Mouse (Mus musculus) kidney, postnatal 25 days (tissue): ENCODE measurements around the gene Fam178b.
"Not testable (repeated sequence)": the region's sequence is repeated elsewhere in the genome, so short reads cannot be mapped to it uniquely, and the experiment has no call there.

ENCODE experiments used
- DNase-seq, 2 experiments: peaks; one replicate each; pipeline ENCODE4 v3.0.0; 2021; ENCODE audit warnings: mixed read lengths in 2 of 2

The Fam178b gene

DNA sequence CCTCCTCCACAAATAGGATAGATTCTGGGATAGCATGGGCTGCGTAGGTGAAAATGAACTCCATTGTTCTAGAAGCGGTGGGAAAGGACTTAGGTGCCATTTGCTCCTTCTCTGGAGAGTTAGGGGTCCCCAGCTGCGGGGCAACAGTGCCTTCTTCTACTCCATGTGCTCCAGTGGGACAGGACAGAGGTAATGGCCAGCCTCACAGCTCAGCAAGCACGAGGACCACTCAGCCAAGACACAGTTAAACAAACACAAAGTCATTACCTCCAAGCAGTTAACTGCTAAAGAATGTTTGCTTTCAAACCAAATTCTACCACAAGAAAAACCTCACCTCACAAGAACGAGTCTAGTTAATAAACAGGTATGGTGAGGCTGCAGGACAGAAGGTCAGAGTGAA, 57.5 kb downstream of the Fam178b start:
- DNase-seq: no peak

DNA sequence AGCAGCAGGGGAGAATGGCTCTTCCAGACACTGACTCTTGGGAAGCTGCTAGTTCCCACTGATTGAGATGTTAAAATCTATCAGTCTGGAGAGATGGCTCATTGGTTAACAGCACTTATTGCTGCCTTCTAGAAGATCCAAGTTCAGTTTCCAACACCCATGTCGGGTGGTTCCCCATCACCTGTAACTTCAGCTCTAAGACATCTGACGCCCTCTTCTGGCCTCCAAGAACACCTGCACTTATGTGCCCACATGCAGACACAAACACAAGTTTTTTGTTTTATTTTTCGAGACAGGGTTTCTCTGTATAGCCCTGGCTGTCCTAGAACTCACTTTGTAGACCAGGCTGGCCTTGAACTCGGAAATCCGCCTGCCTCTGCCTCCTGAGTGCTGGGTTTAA, 67.0 kb downstream of the Fam178b start:
- not testable (repeated sequence) for DNase-seq

DNA sequence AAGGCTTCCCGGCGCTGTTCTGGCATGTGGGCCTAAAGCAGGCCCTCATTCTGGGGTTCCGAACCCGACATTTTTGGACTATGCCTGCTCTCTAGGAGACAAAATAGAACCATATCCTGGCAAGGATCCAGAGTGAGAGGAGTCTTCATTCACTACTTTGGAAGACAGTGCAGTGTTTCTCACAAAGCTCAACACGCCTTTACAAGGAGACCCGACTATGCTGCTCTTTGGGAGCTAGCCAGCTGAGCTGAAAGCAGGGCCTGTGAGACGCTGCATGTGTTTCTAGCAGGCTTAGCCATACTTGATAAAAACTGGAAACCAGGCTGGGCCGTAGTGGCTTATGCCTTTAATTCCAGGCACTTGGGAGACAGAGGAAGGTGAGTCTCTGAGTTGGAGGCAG, 67.8 kb downstream of the Fam178b start:
- no peak for DNase-seq

DNA sequence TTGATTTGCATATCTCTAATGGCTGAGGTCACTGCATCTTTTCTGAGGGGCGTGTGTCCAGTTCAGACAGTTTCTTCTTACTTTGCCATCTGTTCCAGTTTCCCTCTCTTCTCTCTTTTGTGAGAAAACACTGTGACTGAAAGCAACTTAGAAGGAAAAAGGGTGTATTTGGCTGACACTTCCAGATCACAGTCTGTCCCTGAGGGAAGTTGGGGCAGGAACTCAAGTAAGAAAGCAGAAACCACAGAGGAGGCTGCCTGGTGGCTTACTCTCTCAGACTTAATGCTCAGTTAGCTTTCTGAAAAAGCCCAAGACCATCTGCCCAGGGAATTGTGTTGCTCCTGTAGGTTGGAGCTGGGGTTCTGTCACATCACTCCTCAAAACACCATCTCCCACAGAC, 68.4 kb downstream of the Fam178b start:
- DNase-seq: no peak

DNA sequence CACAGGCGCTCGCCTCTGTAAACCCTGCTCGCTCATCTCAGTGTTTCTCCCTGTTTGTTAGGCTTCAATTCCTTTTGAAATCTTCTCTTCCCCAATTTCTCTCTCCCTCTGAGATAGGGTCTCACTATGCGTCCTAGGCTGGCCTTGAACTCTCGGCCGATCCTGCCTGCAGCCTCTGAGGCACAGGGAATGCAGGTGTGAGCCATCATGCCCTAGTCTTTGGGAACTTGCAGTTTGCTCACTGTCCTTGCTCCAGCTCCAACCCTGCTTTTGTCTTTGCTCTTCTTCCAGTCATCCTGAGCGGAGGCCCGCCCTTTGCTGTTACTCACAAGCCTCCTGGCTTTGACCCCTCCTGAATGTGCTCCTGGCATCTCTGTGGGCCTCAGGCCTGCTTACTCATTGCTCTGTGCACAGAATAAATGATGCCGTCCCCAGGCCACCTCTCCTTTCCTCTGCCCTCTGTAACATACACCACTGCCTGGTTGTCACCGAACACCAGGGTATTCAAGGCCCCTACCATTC, 69.5 kb downstream of the Fam178b start:
- no peak for DNase-seq

DNA sequence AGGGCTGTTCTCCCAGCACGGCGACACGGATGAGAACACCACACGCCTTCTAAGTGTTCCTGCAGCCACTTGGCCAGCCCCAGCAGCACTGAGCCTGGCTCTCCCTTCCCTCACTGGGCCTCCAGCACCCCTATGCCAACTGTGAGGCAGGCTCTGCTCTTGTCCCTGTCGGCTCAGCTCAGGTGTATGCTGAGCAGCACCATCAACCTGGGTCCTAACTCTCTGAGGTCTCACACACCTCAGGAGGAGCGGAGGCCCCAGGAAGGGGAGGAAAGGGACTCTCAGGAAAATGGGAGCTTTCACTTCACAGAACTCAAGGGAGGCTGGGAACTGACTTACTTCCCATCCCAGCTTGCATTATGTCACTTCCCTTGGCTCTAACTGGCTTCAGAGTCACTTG, 70.6 kb downstream of the Fam178b start:
- DNase-seq: no peak

DNA sequence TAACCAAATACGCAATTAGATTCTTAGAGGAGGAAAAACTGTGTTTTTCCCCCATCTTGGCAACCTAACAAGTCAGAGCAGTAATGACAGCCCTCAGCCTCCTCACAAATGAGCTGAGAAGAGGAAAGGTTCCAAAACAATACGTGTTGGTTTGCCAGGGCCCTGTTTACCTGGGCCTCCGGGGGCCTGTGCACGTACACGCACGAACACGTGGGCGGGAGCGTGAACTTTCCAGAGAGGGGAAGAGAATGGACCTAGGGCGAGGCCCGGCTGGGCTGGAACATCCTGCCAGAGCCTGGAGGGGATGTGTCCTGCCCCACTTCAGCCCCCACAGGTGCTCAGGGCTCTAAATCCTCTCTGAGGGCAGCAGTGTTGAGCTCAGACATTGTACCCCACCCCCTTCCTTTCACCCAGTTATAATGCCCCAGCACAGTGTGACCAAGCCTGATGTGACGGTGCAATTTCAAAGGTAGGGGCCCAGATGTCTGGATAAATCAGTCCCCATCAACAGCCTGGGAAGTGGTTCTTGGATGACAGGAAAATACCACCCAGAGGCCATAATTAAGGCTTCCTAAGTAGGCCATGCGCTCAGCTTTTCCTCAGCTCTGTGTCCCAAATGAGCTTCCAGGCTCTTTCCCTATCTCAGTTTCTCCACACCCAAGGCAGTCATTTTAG, 71.4 kb downstream of the Fam178b start:
- peak in 1 of 2 experiments; percentile 43 for DNase-seq

DNA sequence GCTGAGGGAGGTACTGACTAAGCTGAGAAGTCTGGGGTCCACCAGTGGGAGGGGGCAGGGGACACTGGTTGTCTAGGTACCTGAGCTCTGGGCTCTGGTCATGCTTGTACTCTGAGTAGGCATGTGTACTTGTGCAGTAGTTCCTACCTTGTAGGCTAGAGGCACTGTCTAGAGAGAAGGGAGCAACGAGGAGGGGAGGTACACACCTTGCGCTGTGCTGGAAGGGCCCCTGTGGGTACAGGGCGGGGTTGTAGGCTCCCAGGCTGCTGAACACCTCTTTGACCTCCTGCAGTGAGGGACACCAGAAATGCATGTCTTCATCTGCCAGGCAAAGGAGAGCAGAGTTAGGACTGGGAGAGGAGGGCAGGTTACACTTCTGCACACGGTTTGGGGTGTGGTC, 74.8 kb downstream of the Fam178b start:
- DNase-seq: no peak

DNA sequence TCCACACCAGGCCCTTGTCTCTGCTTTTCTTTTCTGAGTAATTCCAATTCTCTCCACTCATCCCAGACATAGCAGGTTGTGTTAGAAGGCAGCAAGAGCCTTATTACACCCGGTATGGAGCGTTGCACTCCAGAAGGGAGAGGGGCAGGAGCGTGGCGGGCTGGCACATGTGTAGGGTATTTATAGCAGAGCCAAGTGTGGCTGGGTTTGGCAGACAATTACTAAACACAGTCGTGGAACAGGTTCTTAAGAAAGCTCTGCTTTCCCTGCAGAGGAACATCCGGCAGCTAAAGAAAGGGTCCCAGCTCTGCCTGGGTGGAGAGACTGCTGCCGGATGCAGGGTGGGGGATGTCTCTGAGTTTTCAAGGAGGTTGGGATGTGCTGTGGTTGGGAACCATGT, 76.0 kb downstream of the Fam178b start:
- no peak for DNase-seq

DNA sequence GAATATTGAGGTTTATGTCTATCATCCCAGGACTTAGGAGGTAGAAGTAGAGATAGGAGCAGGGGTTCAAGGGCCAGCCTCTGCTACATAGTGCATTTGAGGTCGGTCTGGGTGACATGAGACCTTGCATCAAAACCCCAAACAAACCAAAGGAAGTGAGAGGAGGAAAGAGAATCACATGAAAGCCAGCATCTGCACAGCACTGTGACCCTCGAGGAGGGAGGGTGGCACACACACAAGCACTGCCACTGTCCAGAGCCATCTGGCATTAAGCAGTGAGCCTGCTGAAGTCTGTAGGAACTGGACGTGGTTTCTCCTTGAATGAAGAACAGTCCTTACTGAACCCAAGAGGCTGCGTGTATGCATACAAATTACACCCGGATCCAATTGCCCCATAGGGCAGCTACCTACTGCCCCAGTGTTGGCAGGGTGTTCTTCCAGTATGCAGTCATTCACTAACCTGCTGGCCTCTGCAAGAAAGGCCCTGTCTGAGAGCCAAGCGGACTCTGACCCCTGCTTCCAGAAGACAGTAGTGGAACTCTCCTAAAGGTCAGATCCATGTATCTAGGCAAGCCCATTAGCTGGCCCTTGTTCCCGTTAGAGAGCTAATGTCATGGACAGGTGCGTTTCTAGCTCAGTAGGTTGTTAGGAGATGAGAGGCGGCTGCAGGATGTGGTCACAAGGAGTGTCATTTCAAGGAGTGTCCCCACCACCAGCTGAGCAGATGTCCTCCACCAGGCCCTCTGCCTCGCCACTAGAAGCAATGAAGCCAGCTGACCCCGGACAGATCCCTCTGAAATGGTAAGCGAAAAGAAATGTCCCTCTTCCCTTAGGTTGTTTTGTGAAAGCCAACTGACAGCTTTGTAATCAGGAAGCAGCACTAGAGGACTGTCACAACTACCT, 78.5 kb downstream of the Fam178b start:
- peak; percentile 84 to 91 for DNase-seq

DNA sequence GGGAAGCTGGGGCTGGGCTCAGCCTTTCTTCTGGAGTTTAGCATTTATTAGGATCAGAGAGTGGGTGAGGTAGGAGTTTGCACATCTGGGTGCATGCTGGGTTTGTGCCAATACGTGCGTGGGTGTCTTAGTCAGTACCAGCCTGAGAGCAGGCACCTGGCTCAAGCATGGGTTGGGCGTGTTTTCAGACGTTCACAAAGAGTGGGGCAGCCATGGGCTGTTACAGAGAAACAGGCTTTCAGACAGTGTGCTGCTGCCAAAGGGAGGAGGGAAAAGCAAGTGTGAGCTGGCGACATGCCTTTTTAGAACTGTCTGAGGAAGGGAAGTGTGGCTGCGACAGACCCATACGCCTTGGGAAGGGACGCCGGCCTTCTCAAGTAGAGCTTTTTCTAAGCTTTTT, 79.6 kb downstream of the Fam178b start:
- DNase-seq: peak; percentile 50 to 57

DNA sequence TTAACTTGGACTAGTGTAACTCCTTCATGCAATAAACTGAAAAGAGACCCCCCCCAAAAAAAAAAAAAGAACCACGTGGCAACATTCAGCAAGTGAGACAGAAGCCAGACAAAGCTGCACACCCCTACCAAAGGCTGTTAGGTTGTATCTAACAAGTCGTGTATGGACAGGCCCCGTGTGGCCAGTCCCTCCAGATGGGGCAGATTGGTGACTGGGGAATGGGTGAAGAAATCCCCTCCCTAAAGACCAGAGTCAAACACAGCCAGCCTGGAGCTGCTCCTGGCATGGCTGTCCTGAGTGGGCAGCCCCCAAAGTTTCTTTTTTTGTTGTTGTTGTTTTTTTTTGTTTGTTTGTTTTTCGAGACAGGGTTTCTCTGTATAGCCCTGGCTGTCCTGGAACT, 80.7 kb downstream of the Fam178b start:
- no peak for DNase-seq

DNA sequence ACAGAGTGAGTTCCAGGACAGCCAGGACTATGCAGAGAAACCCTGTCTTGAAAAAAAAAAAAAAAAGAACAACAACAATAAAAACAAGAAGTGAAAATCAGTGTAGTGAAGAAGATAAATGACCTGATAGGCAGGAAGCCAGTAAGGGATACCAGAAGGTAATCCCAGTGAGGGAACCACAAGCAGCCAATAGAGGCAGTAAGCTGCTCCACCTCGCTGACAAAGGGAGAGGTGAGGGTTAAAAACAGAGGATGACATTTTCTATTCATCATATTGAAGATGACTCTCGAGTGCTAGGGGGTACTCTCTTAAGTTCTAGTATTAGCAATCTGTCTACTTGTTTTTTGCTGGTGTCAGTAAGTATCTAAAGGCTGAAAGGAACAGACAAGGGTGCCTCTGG, 84.6 kb downstream of the Fam178b start:
- no peak for DNase-seq

DNA sequence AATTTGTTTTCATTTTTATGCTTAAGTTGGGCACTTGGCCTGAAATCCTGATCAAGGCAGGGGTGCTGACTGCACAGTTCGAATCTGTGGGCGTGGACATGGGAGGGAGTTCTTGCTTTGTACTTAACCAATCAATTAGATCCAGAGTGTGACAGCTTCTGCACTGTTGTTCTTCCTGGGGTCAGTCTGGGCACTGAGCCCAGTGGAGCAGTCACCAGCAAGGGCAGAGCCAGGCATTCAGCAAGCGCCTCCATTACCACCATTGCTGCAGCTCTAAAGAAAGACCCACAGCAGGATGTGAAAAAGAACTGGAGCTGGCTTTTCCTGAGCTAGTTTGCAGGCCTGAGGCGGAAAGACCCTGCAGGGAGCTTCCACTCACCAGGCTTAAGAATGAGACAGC, 86.9 kb downstream of the Fam178b start:
- DNase-seq: peak; percentile 73 to 85

DNA sequence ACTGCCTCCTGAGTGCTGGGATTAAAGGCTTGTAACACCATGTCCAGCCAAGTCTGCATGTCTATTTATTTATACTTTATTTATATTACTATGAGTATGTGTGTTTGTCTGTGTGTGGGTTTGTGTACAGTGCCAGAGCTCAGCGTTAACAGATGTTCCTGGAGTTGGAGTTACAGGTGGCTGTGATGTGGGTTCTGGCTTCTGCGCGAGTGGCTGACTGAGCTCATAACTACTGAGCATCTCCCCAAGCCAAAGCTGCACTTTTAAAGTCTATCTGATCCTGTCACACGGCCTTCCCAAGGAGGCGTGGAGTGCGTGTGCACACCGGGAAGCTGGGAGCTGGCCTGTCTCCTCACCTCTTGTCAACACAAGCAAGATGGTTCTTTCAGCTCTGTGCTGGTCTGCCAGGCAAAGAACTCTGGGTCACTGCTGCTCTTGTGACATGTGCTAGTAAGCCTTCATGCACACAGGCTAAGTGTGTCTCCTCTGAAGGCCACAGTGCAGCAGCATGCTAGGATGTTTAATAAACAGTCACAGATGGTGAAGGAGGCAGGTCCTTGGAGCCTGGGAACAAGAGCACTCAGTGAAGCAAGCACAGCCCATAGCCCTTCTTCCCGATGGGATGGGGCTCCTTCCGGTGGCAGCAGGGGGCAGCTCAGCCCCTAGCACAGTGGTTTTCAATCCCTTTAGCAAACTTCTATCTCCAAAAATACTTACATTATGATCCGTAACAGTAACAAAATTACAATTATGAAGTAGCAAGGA, 87.6 kb downstream of the Fam178b start:
- no peak for DNase-seq

DNA sequence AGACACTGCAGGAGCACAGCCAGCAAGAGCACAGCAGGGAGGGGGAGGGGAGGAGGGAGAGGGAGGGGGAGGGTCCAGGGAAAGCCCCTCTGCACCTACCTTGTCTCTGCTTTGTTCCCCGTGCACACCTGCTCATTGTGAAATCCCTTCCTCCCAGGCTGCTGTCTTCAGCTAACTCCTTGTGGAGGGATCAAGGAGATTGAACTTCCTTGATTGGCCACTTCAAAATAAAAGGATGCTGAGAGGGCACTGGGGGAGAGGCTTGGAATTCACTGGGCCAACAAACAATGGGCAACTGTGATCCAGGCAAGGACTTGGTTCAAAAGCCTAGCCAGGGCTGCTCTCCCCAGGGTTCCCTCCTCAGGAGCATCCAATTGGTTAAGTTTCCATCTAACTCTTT, 89.9 kb downstream of the Fam178b start:
- DNase-seq: no peak

DNA sequence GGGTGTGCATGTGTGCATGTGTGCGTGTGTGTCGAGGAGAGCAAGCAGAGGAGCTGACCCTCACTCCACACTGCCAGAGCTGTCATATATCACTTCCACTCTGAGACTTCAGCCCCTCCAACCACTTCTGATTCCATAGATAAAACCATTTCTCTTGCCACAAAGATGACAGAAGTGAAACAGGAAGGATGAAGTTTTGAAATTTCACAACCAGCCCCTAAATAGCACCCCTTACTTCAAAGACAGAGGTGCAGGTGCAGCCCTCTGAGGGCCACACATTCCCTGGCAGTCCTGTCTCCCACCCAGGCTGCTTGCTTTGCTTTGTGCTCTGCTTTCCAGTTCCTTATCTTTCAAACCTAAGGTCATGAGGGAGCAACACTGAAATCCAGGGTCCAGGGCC, 91.6 kb downstream of the Fam178b start:
- no peak for DNase-seq

DNA sequence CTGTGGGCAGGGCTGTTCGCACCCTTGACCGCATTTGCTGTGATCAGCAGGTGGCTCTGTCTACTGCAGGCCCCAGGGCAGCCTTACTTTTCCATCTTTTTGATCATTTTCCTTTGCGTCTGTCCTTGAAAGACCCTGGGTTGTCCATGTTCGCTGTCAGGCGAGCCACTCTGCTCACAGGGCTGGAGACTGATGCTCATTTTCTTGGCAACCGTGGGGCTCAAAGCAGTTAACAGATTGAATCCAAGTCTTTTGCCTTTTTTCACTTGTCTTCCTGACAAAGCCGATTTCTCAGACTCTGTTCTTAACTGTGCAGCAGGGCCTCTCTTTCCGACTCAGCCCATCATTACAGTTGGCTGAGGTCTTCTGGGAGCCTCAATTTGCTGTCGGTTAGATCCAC, 92.3 kb downstream of the Fam178b start:
- no peak for DNase-seq

DNA sequence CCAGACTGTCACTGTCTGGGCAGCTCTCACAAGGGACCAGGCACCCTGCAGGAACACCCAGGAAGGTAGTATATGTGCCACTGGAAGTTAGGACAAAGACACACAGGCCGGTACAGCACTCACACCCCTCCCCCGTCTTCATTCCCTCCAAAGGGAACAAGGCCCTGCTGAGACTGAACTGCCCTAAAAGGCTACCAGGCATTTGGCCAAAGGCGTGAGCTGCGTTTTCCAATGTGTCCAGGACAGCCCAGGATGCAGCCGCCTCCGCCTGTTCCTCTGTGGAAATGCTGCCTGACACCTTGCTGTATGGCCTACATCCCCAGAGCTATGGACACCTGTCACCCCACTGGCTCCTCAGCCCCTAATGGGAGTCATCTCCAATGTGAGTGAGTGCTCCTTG, 93.5 kb downstream of the Fam178b start:
- DNase-seq: peak; percentile 80 to 86

DNA sequence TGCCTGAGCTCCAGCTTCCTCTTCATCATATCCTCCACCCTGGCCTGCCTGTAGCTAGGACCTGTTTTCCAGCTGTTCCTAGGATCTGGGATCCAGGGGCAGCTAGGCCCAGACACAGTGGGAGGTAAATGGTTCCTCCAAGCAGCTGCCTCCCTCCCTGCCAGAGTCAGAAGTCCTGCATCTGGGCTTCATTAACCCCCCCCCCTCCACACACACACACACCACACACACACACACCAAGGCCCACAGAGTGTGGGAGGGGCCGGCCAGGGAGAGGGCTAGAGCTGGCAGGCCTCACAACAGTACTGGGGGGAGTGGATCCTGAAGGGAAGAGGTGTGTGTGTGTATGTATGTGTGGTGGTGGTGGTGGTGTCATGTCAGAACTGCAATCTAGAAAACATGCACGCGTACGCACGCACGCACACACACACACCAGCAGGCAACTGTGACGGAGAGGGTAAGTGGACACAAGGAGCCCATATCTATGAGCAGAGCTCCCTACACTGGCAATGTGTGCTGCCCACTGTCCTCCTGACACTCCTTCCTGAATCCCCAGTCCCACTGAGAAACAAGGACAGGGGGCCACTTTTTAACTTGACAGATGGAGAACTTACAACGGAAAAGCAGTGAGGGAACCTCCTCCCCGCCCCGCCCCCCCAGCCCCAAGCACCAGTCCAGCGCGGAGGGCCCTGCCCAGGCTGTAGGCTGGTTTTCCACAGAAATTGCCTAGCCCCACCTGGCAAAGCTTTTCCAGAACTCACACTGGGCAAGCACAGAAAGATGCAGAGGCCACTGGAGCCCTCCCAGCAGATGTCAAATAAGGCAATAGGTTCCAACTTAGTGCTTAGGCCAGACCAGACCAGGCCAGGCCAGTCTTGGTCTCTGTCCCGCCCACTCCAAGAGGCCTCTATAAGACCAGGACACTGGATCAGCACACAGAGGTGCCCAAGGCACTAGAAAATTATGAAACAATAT, 94.2 kb downstream of the Fam178b start:
- peak in 1 of 2 experiments; percentile 34 for DNase-seq

DNA sequence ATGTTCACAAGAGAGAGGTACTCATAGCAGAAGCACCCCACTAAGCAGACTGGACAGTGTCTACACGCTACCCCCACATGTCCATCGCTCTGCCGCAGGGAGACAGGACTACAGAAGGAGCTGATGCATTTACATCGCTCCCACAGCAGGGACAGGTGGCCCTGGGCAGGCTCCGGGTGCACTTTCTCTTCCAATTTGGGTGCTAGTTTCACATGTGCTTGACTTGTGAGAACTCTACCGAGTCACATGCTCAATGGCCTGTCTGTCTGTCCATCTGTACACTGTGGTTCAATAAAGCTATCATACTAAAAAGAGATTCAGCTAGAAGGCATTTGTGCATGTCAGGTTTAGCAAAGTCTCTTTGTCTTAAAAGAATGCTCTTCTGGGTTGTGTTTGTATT, 95.1 kb downstream of the Fam178b start:
- no peak for DNase-seq

DNA sequence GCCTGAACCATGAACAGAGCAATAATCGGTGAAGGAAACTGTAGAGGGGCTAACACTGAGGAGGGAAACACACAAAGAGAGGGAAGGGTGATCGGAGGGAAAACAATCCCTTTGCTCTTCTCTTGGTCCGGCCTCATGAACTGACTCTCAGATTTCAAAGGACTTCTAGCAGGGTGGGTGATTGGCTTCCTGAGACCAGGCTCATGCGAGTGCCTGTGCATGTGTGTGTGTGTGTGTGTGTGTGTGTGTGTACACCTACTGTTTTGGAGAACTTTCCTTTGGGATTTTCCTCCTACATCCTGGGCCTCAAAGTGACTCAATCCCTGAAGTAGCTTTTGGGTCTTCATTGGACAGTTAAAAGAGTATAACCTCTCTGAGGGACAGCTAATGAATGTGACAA, 96.7 kb downstream of the Fam178b start:
- no peak for DNase-seq
